Mouse (Mus musculus): ENCODE data around the gene Sprr2a1. TPM values are rescaled to one million over a fixed set of nuclear protein-coding genes. Genes with fewer than 3 reads are reported as not detected.

Gene Sprr2a1
- polyA plus RNA-seq (2012) = not detected in 2 replicates

GRCm38 (mm10) chr3:92215569-92215968, at the start of gene Sprr2a1, which contains the start of gene Sprr2a2:
TSS of gene Sprr2a1 (plus strand) at chr3:92215799.
TSS of gene Sprr2a2 (plus strand) at chr3:92215920.

Other genes starting within 250 kb of the Sprr2a1 start
- not detected in 2 replicates for gene Pglyrp3, start 201.2 kb upstream of the Sprr2a1 start, polyA plus RNA-seq (2012)
- 0.04 and 0.28 TPM in 2 replicates for gene Lor, start 132.7 kb upstream of the Sprr2a1 start, polyA plus RNA-seq (2012)
- not detected in 2 replicates for gene Prr9, start 91.9 kb upstream of the Sprr2a1 start, polyA plus RNA-seq (2012)
- not detected in 2 replicates for gene Lelp1, start 73.1 kb upstream of the Sprr2a1 start, polyA plus RNA-seq (2012)
- gene Sprr2a2, start 121 bp downstream of the Sprr2a1 start, polyA plus RNA-seq (2012) = not detected in 2 replicates
- gene Sprr2a3, start 69.6 kb downstream of the Sprr2a1 start, polyA plus RNA-seq (2012) = not detected in 2 replicates
- not detected in 2 replicates for gene Sprr2b, start 100.8 kb downstream of the Sprr2a1 start, polyA plus RNA-seq (2012)
- not detected in 2 replicates for gene Sprr2d, start 123.3 kb downstream of the Sprr2a1 start, polyA plus RNA-seq (2012)
- gene Sprr2e, start 136.3 kb downstream of the Sprr2a1 start, polyA plus RNA-seq (2012) = not detected in 2 replicates
- gene Sprr2f, start 149.4 kb downstream of the Sprr2a1 start, polyA plus RNA-seq (2012) = not detected in 2 replicates
- not detected in 2 replicates for gene Sprr2h, start 169.9 kb downstream of the Sprr2a1 start, polyA plus RNA-seq (2012)
- not detected in 2 replicates for gene Sprr2i, start 192.2 kb downstream of the Sprr2a1 start, polyA plus RNA-seq (2012)
- gene Sprr2j-ps, start 202.3 kb downstream of the Sprr2a1 start, polyA plus RNA-seq (2012) = not detected in 2 replicates
- 8.9 and 10.1 TPM in 2 replicates for gene Gm9774, start 213.6 kb downstream of the Sprr2a1 start, polyA plus RNA-seq (2012)
- gene Sprr2k, start 216.8 kb downstream of the Sprr2a1 start, polyA plus RNA-seq (2012) = not detected in 2 replicates
- gene Sprr1b, start 223.0 kb downstream of the Sprr2a1 start, polyA plus RNA-seq (2012) = not detected in 2 replicates
- not detected in 2 replicates for gene Sprr3, start 242.9 kb downstream of the Sprr2a1 start, polyA plus RNA-seq (2012)